Comparison of ENCODE assay signal across 14 mouse cellular contexts in the genomic region with DNA sequence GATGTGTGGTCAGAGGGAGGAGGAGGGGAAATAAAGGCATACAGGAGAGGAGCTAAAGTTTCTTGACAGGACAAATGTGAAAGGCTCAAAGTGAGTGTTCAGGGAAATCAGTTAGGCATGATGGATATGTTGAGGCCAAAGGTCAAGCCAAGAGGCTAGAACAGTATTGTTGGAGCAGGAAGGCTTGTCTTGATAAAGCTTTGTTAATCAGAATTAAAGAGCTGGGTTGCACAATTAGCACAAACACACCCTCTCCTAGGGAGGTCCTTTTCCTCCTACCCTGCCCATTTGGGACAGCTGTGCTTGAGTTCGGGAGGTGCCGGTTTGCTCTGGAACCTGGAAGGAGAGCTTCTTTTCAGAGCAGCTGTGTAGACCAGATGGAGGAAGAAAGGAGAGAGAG. TPM values are rescaled to one million over a fixed set of nuclear protein-coding genes. Genes with fewer than 3 reads are reported as not detected.
DNase-seq lines count a peak whose midpoint lies in the region.
"Had no signal": no experiment of that assay in that cellular context is flagged by ENCODE, and none has a peak within 500 bp of the region (broad histone marks: within the 10 kb centered on the region; RNA-seq: fewer than 3 reads in every experiment).

No protein-coding gene starts in this region.

- DNase-seq in embryo, embryonic 10 days (ENCODE audit: low spot score), result peak; percentile 61
- no peak for DNase-seq in embryo, embryonic 11 days
- peak; percentile 81 for DNase-seq in 416B (ENCODE audit: low read depth)
- DNase-seq in embryo, embryonic 10.5 days (ENCODE audit: low spot score), result peak; percentile 53
- peak; percentile 25 for DNase-seq in retina, postnatal 1 day
- DNase-seq in kidney, postnatal 25 days, result no peak
- DNase-seq in left cerebral cortex, postnatal 14 days (ENCODE audit: low spot score in 2 of 2), result no peak
- DNase-seq in testis, postnatal 10 days (ENCODE audit: low spot score), result no peak
- DNase-seq: adrenal gland, postnatal 10 days; cerebellum, postnatal 10 days; kidney, adult 11 months; liver, postnatal 0 days; lung, postnatal 36 days; right cerebral cortex, postnatal 14 days had no signal

- intact Hi-C loops in left cerebral cortex, postnatal 14 days (cut with DNase I), result no loop called here

RNA-seq across cellular contexts. Expression of gene Map7, which starts 5.2 kb away (rescaled TPM):
- total RNA-seq in left cerebral cortex, postnatal 14 days (2021), result 10 to 100 TPM; 76.4 to 76.6 TPM

Comparison
In these comparisons a context has a peak if more than half of its experiments do, and no peak if none do; other contexts are left out.
1. DNase-seq: peak in embryo, embryonic 10 days (single experiment), 416B (single experiment), embryo, embryonic 10.5 days (single experiment) and retina, postnatal 1 day (single experiment); none in embryo, embryonic 11 days (single experiment), kidney, postnatal 25 days (0 of 2), left cerebral cortex, postnatal 14 days (0 of 2) and testis, postnatal 10 days (single experiment).